Mouse (Mus musculus) hindbrain, embryonic 16.5 days (tissue): ENCODE data around the gene Coro6. TPM values are rescaled to one million over a fixed set of nuclear protein-coding genes. Genes with fewer than 3 reads are reported as not detected.

Experiments
- ATAC-seq: fragments of 200-750 bp; cut with Nextera tagmentation; 2 replicates; pipeline ENCODE4 v1.8.0; 2017; ENCODE audit warnings: moderate TSS enrichment, moderate library complexity
- H3K27ac ChIP-seq: fragments of 300-500 bp; sonication (generic); 2 replicates; pipeline ENCODE4 v1.5.1; 2014; ENCODE audit warnings: low read depth, mild to moderate bottlenecking, control low read depth, low read length, moderate library complexity
- H3K27me3 ChIP-seq: fragments of 300-500 bp; sonication (generic); replicated peaks from 2 replicates; pipeline ENCODE4 v1.6.1; 2014; ENCODE audit warnings: low read length; ENCODE audit not compliant: control insufficient read depth, insufficient read depth
- H3K36me3 ChIP-seq: fragments of 300-500 bp; sonication (generic); 2 replicates; pipeline ENCODE4 v1.6.1; 2014; ENCODE audit warnings: mild to moderate bottlenecking, low read length, moderate library complexity, mixed read lengths; ENCODE audit not compliant: control insufficient read depth, insufficient read depth
- H3K4me1 ChIP-seq: fragments of 300-500 bp; sonication (generic); 2 replicates; pipeline ENCODE4 v1.6.1; 2014; ENCODE audit warnings: low read depth, low read length; ENCODE audit not compliant: control insufficient read depth, insufficient read depth
- H3K4me2 ChIP-seq: fragments of 300-500 bp; sonication (generic); 2 replicates; pipeline ENCODE4 v1.6.1; 2014; ENCODE audit warnings: mild to moderate bottlenecking, low read length, control low read depth, moderate library complexity
- H3K4me3 ChIP-seq: fragments of 300-500 bp; sonication (generic); 2 replicates; pipeline ENCODE4 v1.5.1; 2014; ENCODE audit warnings: mild to moderate bottlenecking, low read length, control low read depth, moderate library complexity
- H3K9ac ChIP-seq: fragments of 300-500 bp; sonication (generic); 2 replicates; pipeline ENCODE4 v1.6.1; 2014; ENCODE audit warnings: low read depth, mild to moderate bottlenecking, control low read depth, low read length, moderate library complexity
- H3K9me3 ChIP-seq: fragments of 300-500 bp; sonication (generic); 2 replicates; pipeline ENCODE4 v1.6.1; 2014; ENCODE audit warnings: mild to moderate bottlenecking, low read length, moderate library complexity; ENCODE audit not compliant: control insufficient read depth
- WGBS: fragments of 180-500 bp; shearing (Covaris S2); extraction: QIAGEN DNeasy Blood & Tissue Kit; methylation state at CpG from one replicate; pipeline ENCODE4 v1.1.7; 2014; 5-methylcytosine and 5-hydroxymethylcytosine counted together
- polyA plus RNA-seq: library from polyadenylated mRNA; unstranded; fragments of >200 nt; fragmentation: Nextera tagmentation; extraction: Ambion mirVana; gene quantifications from 2 replicates; pipeline ENCODE4 v1.2.1, GENCODE M21; 2015

Gene Coro6
- polyA plus RNA-seq, 1 experiment from 2014 or later = 1.3 TPM

DNA sequence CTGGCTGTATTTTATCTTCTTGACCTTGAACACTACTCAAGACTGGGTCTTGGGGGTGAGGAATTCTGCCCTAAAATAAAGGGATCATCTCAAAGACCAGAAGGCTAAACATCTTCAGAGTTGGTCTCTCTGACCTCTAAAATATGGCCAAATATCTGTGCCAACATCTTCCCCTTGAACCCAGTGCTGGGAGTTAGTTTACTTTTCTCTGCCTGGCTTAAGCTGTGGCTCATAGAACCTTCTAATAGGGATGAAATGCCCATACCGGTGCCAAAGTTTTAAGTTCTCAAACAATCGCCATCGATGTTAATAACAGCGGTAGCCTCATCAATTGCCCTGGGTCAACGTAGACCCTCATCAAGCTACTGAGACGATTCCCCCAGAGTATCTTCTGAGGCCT, 355 bp upstream of the Coro6 start:
- peak overlapping the region; percentile 59 for H3K4me3 ChIP-seq
- peaks cover 18% of the 10 kb centered on the region for H3K27me3 ChIP-seq
- no peaks in the 10 kb centered on the region for H3K9me3 ChIP-seq
- no peak overlapping the region for H3K27ac ChIP-seq
- no peak for ATAC-seq
- H3K9ac ChIP-seq = peak overlapping the region; percentile 66
- 2% methylated on average over 6 of the region's 6 CpGs for WGBS
- peaks cover 8% of the 10 kb centered on the region; the same call in 1 of the 2 replicates for H3K4me1 ChIP-seq
- peak overlapping the region; percentile 99 for H3K4me2 ChIP-seq
- H3K36me3 ChIP-seq = no peaks in the 10 kb centered on the region

GRCm38 (mm10) chr11:77463101-77463445, 862 bp downstream of the Coro6 start:
- WGBS = 49% methylated on average over 8 of the region's 8 CpGs
- H3K27me3 ChIP-seq = peaks cover 23% of the 10 kb centered on the region
- H3K4me3 ChIP-seq = peak overlapping the region; percentile 59
- peaks cover 8% of the 10 kb centered on the region; the same call in 1 of the 2 replicates for H3K4me1 ChIP-seq
- H3K4me2 ChIP-seq = peak overlapping the region; percentile 99
- no peak overlapping the region for H3K27ac ChIP-seq
- no peaks in the 10 kb centered on the region for H3K36me3 ChIP-seq
- ATAC-seq = no peak
- H3K9me3 ChIP-seq = no peaks in the 10 kb centered on the region
- no peak overlapping the region for H3K9ac ChIP-seq

- Histone ChIP-seq H3K27ac (no peak overlapping the region), H3K9ac (no peak overlapping the region), H3K4me2 (no peak overlapping the region), H3K4me1 (peaks cover 8% of the 10 kb centered on the region; the same call in 1 of the 2 replicates), H3K9me3 (no peaks in the 10 kb centered on the region), H3K4me3 (no peak overlapping the region), H3K36me3 (no peaks in the 10 kb centered on the region), H3K27me3 (peaks cover 23% of the 10 kb centered on the region)
- ATAC-seq = no peak
- WGBS = 83% methylated on average over 10 of the region's 10 CpGs
Observed at GRCm38 (mm10) chr11:77463786-77464185, 1.6 kb downstream of the Coro6 start.

DNA sequence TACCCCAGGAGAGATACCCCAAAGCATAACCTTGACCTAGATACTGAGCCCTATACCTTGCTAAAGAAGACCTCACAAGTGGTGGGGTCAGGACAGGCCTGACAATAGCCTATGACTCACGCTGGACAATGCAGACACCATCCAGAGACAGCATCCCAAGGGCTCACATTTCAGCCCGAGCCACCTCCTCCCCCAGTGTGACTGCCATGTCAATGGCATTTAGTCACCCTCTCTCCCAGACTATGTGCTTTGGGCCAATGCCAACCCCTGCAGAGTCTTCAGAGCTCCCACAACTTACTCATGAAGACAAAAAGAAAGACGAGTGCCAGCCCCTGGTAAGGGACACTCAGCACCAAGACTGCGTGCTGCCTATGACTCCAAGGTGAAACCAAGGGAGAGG, 2.5 kb downstream of the Coro6 start:
- H3K4me1 ChIP-seq = peaks cover 8% of the 10 kb centered on the region; the same call in 1 of the 2 replicates
- peaks cover 23% of the 10 kb centered on the region for H3K27me3 ChIP-seq
- no peak overlapping the region for H3K4me2 ChIP-seq
- no peak for ATAC-seq
- no peaks in the 10 kb centered on the region for H3K9me3 ChIP-seq
- H3K36me3 ChIP-seq = no peaks in the 10 kb centered on the region
- no peak overlapping the region for H3K4me3 ChIP-seq
- H3K9ac ChIP-seq = no peak overlapping the region
- WGBS = 38% methylated on average over 4 of the region's 4 CpGs
- H3K27ac ChIP-seq = no peak overlapping the region

DNA sequence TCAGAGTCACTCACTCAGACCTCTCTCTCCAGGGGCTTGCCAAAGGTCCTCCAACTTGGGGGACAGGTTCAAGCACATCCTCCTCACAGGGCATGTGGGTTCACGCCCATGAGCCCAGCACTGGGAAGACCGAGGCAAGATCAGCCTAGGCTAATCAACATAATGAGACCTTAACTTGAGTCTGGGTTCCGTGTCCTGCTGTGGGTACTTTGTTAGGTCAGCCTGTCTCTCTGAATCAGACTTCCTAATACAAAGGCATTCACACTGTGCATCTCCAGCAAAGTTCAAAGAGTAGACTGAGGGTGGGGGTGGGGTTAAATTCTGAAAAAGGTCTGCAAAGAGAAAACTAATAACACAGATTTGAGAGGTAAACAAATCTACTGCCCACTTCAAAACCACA, 2.9 kb downstream of the Coro6 start:
- H3K27me3 ChIP-seq = peaks cover 23% of the 10 kb centered on the region
- peaks cover 8% of the 10 kb centered on the region; the same call in 1 of the 2 replicates for H3K4me1 ChIP-seq
- H3K36me3 ChIP-seq = no peaks in the 10 kb centered on the region
- no peaks in the 10 kb centered on the region for H3K9me3 ChIP-seq
- H3K9ac ChIP-seq = no peak overlapping the region
- no peak overlapping the region for H3K27ac ChIP-seq
- H3K4me3 ChIP-seq = no peak overlapping the region
- ATAC-seq = no peak
- WGBS = 51% methylated on average over 3 of the region's 3 CpGs
- no peak overlapping the region for H3K4me2 ChIP-seq

GRCm38 (mm10) chr11:77466544-77466943, 4.3 kb downstream of the Coro6 start:
- peaks cover 16% of the 10 kb centered on the region for H3K27me3 ChIP-seq
- peaks cover 7% of the 10 kb centered on the region; the same call in 1 of the 2 replicates for H3K36me3 ChIP-seq
- peaks cover 8% of the 10 kb centered on the region; the same call in 1 of the 2 replicates for H3K4me1 ChIP-seq
- WGBS = 46% methylated on average over 9 of the region's 9 CpGs
- H3K9me3 ChIP-seq = no peaks in the 10 kb centered on the region
- H3K27ac ChIP-seq = no peak overlapping the region
- no peak overlapping the region for H3K4me2 ChIP-seq
- no peak for ATAC-seq
- no peak overlapping the region for H3K9ac ChIP-seq
- H3K4me3 ChIP-seq = no peak overlapping the region

DNA sequence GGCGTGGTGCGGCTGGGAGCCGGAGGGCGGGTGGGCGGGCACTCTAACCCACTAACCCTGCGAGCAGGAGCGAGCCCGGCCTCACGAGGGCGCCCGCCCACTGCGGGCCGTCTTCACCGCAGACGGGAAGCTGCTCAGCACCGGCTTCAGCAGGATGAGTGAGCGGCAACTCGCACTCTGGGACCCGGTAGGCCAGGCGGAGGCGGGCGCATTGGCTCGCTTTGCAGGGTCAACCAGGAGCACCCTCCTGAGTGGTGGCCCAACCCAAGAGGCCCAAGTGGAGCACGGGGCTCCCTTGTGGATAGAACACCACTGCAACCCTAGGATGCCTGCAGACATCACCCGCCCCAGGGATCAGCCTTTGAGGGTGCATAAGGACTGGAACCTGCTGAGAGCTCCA, 4.9 kb downstream of the Coro6 start:
- Histone ChIP-seq H3K9me3 (no peaks in the 10 kb centered on the region), H3K36me3 (peaks cover 13% of the 10 kb centered on the region), H3K9ac (no peak overlapping the region), H3K27ac (no peak overlapping the region), H3K4me2 (no peak overlapping the region), H3K27me3 (peaks cover 16% of the 10 kb centered on the region), H3K4me3 (no peak overlapping the region), H3K4me1 (peaks cover 4% of the 10 kb centered on the region; the same call in 1 of the 2 replicates)
- WGBS = 7% methylated on average over 23 of the region's 25 CpGs
- ATAC-seq = 0 out of 2 replicates have a peak, but pooled peaks have one; percentile 3

- no peak overlapping the region for H3K9ac ChIP-seq
- no peaks in the 10 kb centered on the region for H3K9me3 ChIP-seq
- peaks cover 16% of the 10 kb centered on the region for H3K27me3 ChIP-seq
- no peak overlapping the region; the same call in 1 of the 2 replicates for H3K4me2 ChIP-seq
- no peak overlapping the region for H3K4me3 ChIP-seq
- H3K4me1 ChIP-seq = no peaks in the 10 kb centered on the region; the same call in 1 of the 2 replicates
- H3K36me3 ChIP-seq = peaks cover 19% of the 10 kb centered on the region
- ATAC-seq = no peak
- WGBS = 11% methylated on average over 20 of the region's 20 CpGs
- H3K27ac ChIP-seq = no peak overlapping the region
Observed at GRCm38 (mm10) chr11:77467784-77468183, 5.6 kb downstream of the Coro6 start.

DNA sequence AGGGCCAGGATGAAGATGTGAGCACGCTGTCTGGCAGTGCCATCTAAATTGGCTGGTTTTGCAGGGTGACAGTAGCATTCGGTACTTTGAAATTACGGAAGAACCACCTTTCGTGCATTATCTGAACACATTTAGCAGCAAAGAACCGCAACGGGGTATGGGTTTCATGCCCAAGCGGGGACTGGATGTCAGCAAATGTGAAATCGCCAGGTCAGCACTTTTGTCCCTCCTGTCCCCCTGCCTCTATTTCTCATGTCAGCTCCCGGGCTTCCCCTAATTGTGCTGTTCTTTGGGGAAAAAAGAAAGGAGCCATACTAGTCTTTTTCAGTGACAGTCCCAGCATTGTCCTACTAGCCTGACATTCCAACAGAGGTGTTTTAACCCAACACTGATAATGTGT, 6.2 kb downstream of the Coro6 start:
- Histone ChIP-seq H3K9me3 (no peaks in the 10 kb centered on the region), H3K36me3 (peaks cover 22% of the 10 kb centered on the region), H3K27me3 (peaks cover 16% of the 10 kb centered on the region), H3K4me2 (no peak overlapping the region), H3K9ac (no peak overlapping the region), H3K27ac (no peak overlapping the region), H3K4me3 (no peak overlapping the region), H3K4me1 (no peaks in the 10 kb centered on the region)
- WGBS = 84% methylated on average over 9 of the region's 9 CpGs
- no peak for ATAC-seq

DNA sequence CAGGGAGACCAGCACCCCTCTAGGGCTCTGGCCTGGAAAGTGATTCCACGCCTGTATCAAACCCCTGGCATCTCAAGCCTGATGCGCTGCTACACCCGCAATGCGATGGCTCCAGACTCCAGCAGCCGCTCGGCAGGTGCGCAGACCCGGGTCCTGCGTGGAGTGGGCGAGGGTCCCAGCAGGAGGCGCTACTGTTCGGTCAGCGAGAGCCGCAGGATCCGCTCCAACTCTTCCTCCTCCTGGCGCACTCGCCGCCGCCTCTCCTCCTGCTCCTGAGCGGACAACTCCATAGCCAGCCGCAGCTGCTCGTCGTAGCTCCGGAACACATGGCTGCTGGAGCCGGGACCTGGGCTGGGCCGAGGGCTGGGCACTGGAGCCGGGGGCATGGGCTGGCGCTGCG, 9.2 kb downstream of the Coro6 start:
- Histone ChIP-seq H3K4me2 (no peak overlapping the region), H3K4me3 (no peak overlapping the region), H3K36me3 (peaks cover 26% of the 10 kb centered on the region), H3K27me3 (peaks cover 10% of the 10 kb centered on the region), H3K9ac (no peak overlapping the region), H3K9me3 (no peaks in the 10 kb centered on the region), H3K27ac (no peak overlapping the region), H3K4me1 (no peaks in the 10 kb centered on the region)
- 71% methylated on average over 29 of the region's 29 CpGs for WGBS
- no peak for ATAC-seq
